Mouse (Mus musculus): ENCODE measurements around the gene Nr1d1. TPM values are rescaled to one million over a fixed set of nuclear protein-coding genes. Genes with fewer than 3 reads are reported as not detected.
A peak's percentile ranks its signal among the peaks of the same experiment; 100 is the strongest.

Gene Nr1d1
- polyA plus RNA-seq, 1 experiment: 18.7 TPM

DNA sequence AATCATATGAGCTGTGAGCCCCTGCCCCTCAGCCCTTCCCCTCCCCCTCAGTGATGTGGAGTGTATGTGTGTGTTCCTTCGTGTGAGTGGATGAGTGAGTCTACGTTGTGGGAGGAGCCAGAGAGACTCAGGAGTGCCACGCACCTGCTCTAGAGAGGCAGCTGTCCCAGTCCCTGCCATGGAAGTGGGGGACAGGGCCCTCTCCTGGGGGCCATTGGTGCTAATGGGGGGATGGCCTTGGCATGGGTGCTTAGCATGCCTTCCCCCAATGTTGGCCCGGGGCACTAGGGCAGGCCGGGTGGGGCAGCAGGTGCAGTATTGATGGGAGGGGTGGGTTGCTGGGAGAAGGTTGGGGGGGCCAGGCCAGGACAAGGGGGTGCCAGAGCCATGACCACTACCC lies 8.3 kb downstream of the Nr1d1 start:
- Histone ChIP-seq H3K27ac (ENCODE audit: insufficient read depth, low read length) (no peak overlapping the region), H3K4me1 (ENCODE audit: control insufficient read depth, insufficient read depth, low read length) (peaks cover 16% of the 10 kb centered on the region), H3K4me3 (ENCODE audit: insufficient read depth, low read length) (no peak overlapping the region)
- TF ChIP-seq CTCF (IDR thresholded peaks at IDR 0.05; ENCODE audit: borderline replicate concordance, insufficient read depth, low read length): no peak
- no peak for TF ChIP-seq POLR2A (IDR thresholded peaks at IDR 0.05; ENCODE audit: low read depth, low read length)

GRCm38 (mm10) chr11:98766346-98766745 lies 8.8 kb downstream of the Nr1d1 start:
- TF ChIP-seq CTCF (IDR thresholded peaks at IDR 0.05; ENCODE audit: borderline replicate concordance, insufficient read depth, low read length) (no peak), POLR2A (IDR thresholded peaks at IDR 0.05; ENCODE audit: low read depth, low read length) (no peak)
- Histone ChIP-seq H3K4me1 (ENCODE audit: control insufficient read depth, insufficient read depth, low read length) (peaks cover 16% of the 10 kb centered on the region), H3K4me3 (ENCODE audit: insufficient read depth, low read length) (no peak overlapping the region), H3K27ac (ENCODE audit: insufficient read depth, low read length) (no peak overlapping the region)

DNA sequence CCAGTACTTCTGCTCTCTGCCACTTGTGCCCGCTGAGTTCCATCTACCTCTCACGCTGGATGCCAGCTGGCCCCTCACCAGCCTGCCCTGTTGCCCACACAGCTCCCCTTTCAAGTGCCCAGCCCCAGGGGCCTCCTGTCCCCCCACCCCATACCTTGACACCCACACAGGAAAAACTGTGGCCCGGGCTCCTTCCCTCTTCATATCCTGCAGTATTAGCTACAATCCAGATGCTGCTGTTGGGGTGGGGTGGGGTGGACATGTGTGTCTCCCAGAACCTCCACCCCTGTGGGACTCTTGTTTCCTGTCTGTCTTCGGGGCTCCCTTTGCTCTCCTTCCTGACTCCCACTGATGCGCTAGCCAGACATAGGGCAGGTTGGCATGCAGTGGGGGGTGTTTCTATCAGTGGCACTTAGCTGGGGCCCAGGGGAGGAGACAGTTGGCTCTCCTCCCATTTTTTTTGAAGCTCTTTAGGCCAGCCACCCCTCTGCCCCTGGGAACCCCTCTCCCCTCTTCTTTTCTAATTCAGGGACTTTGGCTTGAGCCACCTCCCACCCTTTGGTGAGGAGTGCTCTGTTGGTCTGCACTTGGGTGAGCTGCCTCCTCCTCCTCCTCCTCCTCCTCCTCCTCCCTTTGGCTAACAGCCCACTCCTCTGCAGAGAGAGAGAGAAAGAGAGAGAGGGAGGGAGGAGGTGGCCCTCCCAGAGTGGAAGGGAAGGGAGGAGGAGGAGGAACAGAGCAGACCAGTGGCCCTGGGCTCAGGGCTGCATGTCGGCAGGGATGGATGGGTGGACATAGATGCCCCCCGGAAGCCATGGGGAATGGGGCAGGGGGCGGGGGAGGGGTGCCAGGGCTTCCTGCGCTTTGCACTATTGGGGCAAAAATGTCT lies 9.5 kb downstream of the Nr1d1 start:
- H3K4me3 ChIP-seq (ENCODE audit: insufficient read depth, low read length): no peak overlapping the region
- peaks cover 16% of the 10 kb centered on the region for H3K4me1 ChIP-seq (ENCODE audit: control insufficient read depth, insufficient read depth, low read length)
- H3K27ac ChIP-seq (ENCODE audit: insufficient read depth, low read length): no peak overlapping the region
- TF ChIP-seq POLR2A (IDR thresholded peaks at IDR 0.05; ENCODE audit: low read depth, low read length) (no peak), CTCF (IDR thresholded peaks at IDR 0.05; ENCODE audit: borderline replicate concordance, insufficient read depth, low read length) (no peak)

- H3K4me3 ChIP-seq (ENCODE audit: insufficient read depth, low read length): no peak overlapping the region
- TF ChIP-seq POLR2A (IDR thresholded peaks at IDR 0.05; ENCODE audit: low read depth, low read length) (no peak), CTCF (IDR thresholded peaks at IDR 0.05; ENCODE audit: borderline replicate concordance, insufficient read depth, low read length) (no peak)
- H3K27ac ChIP-seq (ENCODE audit: insufficient read depth, low read length): no peak overlapping the region
- peaks cover 16% of the 10 kb centered on the region for H3K4me1 ChIP-seq (ENCODE audit: control insufficient read depth, insufficient read depth, low read length)
Observed at GRCm38 (mm10) chr11:98764746-98765145, 10.4 kb downstream of the Nr1d1 start.

DNA sequence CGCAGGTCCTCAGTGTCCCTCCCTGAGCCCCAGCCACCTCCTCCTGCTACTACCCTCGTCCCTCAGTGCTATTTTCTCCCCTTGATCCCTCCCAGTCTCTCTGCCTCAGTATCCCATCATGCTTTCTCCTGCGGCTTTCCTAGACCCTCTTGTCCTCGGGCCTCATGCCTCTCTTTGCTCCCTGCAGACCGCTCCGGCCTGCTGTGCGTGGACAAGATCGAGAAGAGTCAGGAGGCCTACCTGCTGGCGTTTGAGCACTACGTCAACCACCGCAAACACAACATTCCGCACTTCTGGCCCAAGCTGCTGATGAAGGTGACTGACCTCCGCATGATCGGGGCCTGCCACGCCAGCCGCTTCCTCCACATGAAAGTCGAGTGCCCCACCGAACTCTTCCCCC lies 11.0 kb downstream of the Nr1d1 start:
- TF ChIP-seq POLR2A (IDR thresholded peaks at IDR 0.05; ENCODE audit: low read depth, low read length) (no peak), CTCF (IDR thresholded peaks at IDR 0.05; ENCODE audit: borderline replicate concordance, insufficient read depth, low read length) (no peak)
- Histone ChIP-seq H3K4me1 (ENCODE audit: control insufficient read depth, insufficient read depth, low read length) (peaks cover 16% of the 10 kb centered on the region), H3K27ac (ENCODE audit: insufficient read depth, low read length) (no peak overlapping the region), H3K4me3 (ENCODE audit: insufficient read depth, low read length) (no peak overlapping the region)

- H3K27ac ChIP-seq (ENCODE audit: insufficient read depth, low read length): peak overlapping the region; percentile 41
- H3K4me1 ChIP-seq (ENCODE audit: control insufficient read depth, insufficient read depth, low read length): peaks cover 16% of the 10 kb centered on the region
- no peak overlapping the region for H3K4me3 ChIP-seq (ENCODE audit: insufficient read depth, low read length)
- TF ChIP-seq CTCF (IDR thresholded peaks at IDR 0.05; ENCODE audit: borderline replicate concordance, insufficient read depth, low read length) (no peak), POLR2A (IDR thresholded peaks at IDR 0.05; ENCODE audit: low read depth, low read length) (no peak)
Observed at GRCm38 (mm10) chr11:98763502-98763861, 11.7 kb downstream of the Nr1d1 start.

GRCm38 (mm10) chr11:98762756-98763501 lies 12.2 kb downstream of the Nr1d1 start:
- Histone ChIP-seq H3K4me1 (ENCODE audit: control insufficient read depth, insufficient read depth, low read length) (peaks cover 13% of the 10 kb centered on the region), H3K4me3 (ENCODE audit: insufficient read depth, low read length) (no peak overlapping the region), H3K27ac (ENCODE audit: insufficient read depth, low read length) (no peak overlapping the region; the same call in 1 of the 2 replicates)
- TF ChIP-seq CTCF (IDR thresholded peaks at IDR 0.05; ENCODE audit: borderline replicate concordance, insufficient read depth, low read length) (peak; percentile 12; the same call in 1 of the 2 replicates), POLR2A (IDR thresholded peaks at IDR 0.05; ENCODE audit: low read depth, low read length) (peak; percentile 26; the same call in 1 of the 2 replicates)

- TF ChIP-seq CTCF (IDR thresholded peaks at IDR 0.05; ENCODE audit: borderline replicate concordance, insufficient read depth, low read length) (no peak), POLR2A (IDR thresholded peaks at IDR 0.05; ENCODE audit: low read depth, low read length) (no peak)
- no peak overlapping the region for H3K4me3 ChIP-seq (ENCODE audit: insufficient read depth, low read length)
- no peak overlapping the region for H3K27ac ChIP-seq (ENCODE audit: insufficient read depth, low read length)
- H3K4me1 ChIP-seq (ENCODE audit: control insufficient read depth, insufficient read depth, low read length): peaks cover 13% of the 10 kb centered on the region
Observed at GRCm38 (mm10) chr11:98761939-98762338, 13.2 kb downstream of the Nr1d1 start.

GRCm38 (mm10) chr11:98756711-98757110 lies 18.4 kb downstream of the Nr1d1 start:
- no peak overlapping the region for H3K4me3 ChIP-seq (ENCODE audit: insufficient read depth, low read length)
- H3K4me1 ChIP-seq (ENCODE audit: control insufficient read depth, insufficient read depth, low read length): peaks cover 4% of the 10 kb centered on the region; the same call in 1 of the 2 replicates
- H3K27ac ChIP-seq (ENCODE audit: insufficient read depth, low read length): no peak overlapping the region
- no peak for TF ChIP-seq POLR2A (IDR thresholded peaks at IDR 0.05; ENCODE audit: low read depth, low read length)
- TF ChIP-seq CTCF (IDR thresholded peaks at IDR 0.05; ENCODE audit: borderline replicate concordance, insufficient read depth, low read length): no peak

Measured in embryonic fibroblast, embryonic 13.5 days (primary cell).